Mouse (Mus musculus) limb, embryonic 11.5 days (tissue): ENCODE measurements around the gene Hist2h2ab. TPM values are rescaled to one million over a fixed set of nuclear protein-coding genes. Genes with fewer than 3 reads are reported as not detected.
"Not testable (repeated sequence)": the region's sequence is repeated elsewhere in the genome, so short reads cannot be mapped to it uniquely, and the experiment has no call there.

ENCODE experiments used
- ATAC-seq: fragments of 200-750 bp; cut with Nextera tagmentation; 2 replicates; pipeline ENCODE4 v1.8.0; 2017; ENCODE audit warnings: low read depth; ENCODE audit not compliant: insufficient number of reproducible peaks, low FRiP score, low TSS enrichment
- DNase-seq: peaks from one replicate; pipeline ENCODE4 v3.0.0-alpha.2; 2015; ENCODE audit warnings: low spot score
- H3K27ac ChIP-seq: fragments of 300-500 bp; sonication (generic); replicated peaks from 2 replicates; pipeline ENCODE4 v1.5.1; 2014; ENCODE audit warnings: low read depth, mild to moderate bottlenecking, low read length
- H3K27me3 ChIP-seq: fragments of 300-500 bp; sonication (generic); 2 replicates; pipeline ENCODE4 v1.6.1; 2014; ENCODE audit warnings: mild to moderate bottlenecking, low read length, mixed read lengths; ENCODE audit not compliant: control insufficient read depth, insufficient read depth
- H3K36me3 ChIP-seq: fragments of 300-500 bp; sonication (generic); 2 replicates; pipeline ENCODE4 v1.6.1; 2014; ENCODE audit warnings: mild to moderate bottlenecking, low read length, moderate library complexity, mixed read lengths; ENCODE audit not compliant: control insufficient read depth, insufficient read depth
- H3K4me1 ChIP-seq: fragments of 300-500 bp; sonication (generic); 2 replicates; pipeline ENCODE4 v1.6.1; 2014; ENCODE audit warnings: low read length, mixed read lengths; ENCODE audit not compliant: control insufficient read depth, insufficient read depth
- H3K4me2 ChIP-seq: fragments of 300-500 bp; sonication (generic); 2 replicates; pipeline ENCODE4 v1.6.1; 2014; ENCODE audit warnings: low read depth, mild to moderate bottlenecking, moderate library complexity; ENCODE audit not compliant: severe bottlenecking
- H3K4me3 ChIP-seq: fragments of 300-500 bp; sonication (generic); 2 replicates; pipeline ENCODE4 v1.5.1; 2014; ENCODE audit warnings: low read depth, low read length
- H3K9ac ChIP-seq: fragments of 300-500 bp; sonication (generic); 2 replicates; pipeline ENCODE4 v1.6.1; 2014; ENCODE audit warnings: mild to moderate bottlenecking, low read length
- H3K9me3 ChIP-seq: fragments of 300-500 bp; sonication (generic); 2 replicates; pipeline ENCODE4 v1.6.1; 2016; ENCODE audit warnings: low read length; ENCODE audit not compliant: control insufficient read depth
- WGBS: fragments of 180-500 bp; shearing (Covaris S2); extraction: QIAGEN DNeasy Blood & Tissue Kit; methylation state at CpG from one replicate; pipeline ENCODE4 v1.1.7; 2014; 5-methylcytosine and 5-hydroxymethylcytosine counted together
- microRNA-seq: library from miRNA; unstranded; fragments of <30 nt; microRNA quantifications from one replicate; pipeline ENCODE4, GENCODE M21; 2016
- polyA plus RNA-seq: library from polyadenylated mRNA; unstranded; fragments of >200 nt; fragmentation: Nextera tagmentation; extraction: Ambion mirVana; gene quantifications from 2 replicates; pipeline ENCODE4 v1.2.1, GENCODE M21; 2014

Hist2h2ab gene
- polyA plus RNA-seq, 1 experiment from 2014 or later, result 1.6 TPM

DNA sequence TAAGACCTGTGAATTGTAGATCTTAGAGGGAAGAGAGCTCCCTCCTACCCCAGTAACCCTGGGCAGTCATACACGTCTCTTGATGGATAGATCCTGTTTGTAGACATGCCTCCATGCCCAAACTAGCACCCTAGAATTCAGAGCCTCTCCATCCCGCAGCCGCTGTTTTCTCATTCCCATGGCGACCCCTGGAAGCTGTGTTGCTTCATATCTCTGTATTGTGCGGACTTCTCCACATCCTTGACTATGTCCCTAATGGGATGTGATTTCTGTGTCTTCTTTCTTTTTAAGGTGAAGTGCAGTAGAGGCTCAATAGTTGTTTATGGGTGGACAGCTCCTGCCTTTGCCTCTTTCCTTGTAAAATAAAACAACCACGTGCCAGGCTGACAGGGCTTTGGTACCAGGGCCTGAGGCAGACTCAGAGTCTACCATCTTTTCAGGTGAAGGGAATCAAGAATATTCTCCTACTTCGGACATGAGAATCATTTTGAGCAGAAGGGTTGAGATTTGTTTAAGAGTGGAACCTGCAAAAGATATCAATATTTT is 44.8 kb downstream of the Hist2h2ab start:
- DNase-seq, result peak; percentile 31
- H3K4me2 ChIP-seq, result peak overlapping the region; percentile 83; the same call in 1 of the 2 replicates
- H3K9me3 ChIP-seq, result no peaks in the 10 kb centered on the region
- no peaks in the 10 kb centered on the region for H3K36me3 ChIP-seq
- H3K27ac ChIP-seq, result peak overlapping the region; percentile 99
- WGBS, result 78% methylated on average over 7 of the region's 7 CpGs
- no peak overlapping the region for H3K4me3 ChIP-seq
- H3K27me3 ChIP-seq, result no peaks in the 10 kb centered on the region
- no peak overlapping the region; the same call in 1 of the 2 replicates for H3K9ac ChIP-seq
- H3K4me1 ChIP-seq, result peaks cover 17% of the 10 kb centered on the region
- no peak for ATAC-seq

DNA sequence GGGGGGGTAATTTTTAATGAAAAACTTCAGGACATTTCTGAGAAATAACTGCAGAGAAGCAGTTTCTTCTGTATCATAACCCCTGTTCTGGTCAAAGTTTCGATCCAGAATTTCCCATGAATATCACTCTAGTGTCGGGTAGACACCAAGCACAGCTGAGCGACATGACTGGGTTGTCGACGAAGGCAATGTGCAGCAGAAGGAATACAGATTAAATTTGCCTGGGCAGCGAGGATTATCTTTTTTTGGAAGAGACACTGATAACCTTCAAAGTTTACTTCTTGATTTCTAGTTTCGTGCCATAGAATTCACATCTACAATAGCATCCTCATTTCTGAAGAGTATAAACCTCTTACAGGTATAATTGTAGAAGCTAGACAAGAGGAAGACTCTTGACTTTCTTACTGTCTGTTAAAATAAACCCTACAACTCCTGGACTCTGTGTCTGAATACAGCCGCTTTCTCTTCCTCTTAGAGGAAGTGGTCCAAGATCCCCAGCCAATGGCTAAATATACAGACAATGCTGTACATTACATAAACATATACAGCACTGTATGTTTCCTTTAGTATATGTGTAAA is 46.6 kb downstream of the Hist2h2ab start:
- Histone ChIP-seq H3K27ac (no peak overlapping the region), H3K9ac (no peak overlapping the region), H3K9me3 (no peaks in the 10 kb centered on the region), H3K36me3 (no peaks in the 10 kb centered on the region), H3K4me1 (peaks cover 17% of the 10 kb centered on the region), H3K27me3 (no peaks in the 10 kb centered on the region), H3K4me3 (no peak overlapping the region), H3K4me2 (no peak overlapping the region)
- WGBS, result 93% methylated on average over 8 of the region's 8 CpGs
- ATAC-seq, result no peak
- no peak for DNase-seq

DNA sequence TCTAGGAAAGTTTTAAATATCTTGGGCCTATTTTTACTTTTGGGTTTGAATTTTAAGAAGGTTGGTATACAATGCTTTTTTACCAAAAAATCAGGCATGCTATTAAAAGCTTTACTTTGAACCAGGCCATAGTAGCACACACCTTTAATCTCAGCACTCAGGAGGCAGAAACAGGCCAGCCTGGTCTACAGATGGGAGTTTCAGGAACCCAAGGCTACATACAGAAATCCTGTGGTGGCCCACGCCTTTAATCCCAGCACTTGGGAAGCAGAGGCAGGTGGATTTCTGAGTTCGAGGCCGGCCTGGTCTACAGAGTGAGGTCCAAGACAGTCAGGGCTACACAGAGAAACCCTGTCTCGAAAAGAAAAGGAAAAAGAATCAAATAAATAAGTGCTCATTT is 47.9 kb downstream of the Hist2h2ab start:
- Histone ChIP-seq H3K9ac (no peak overlapping the region), H3K27me3 (no peaks in the 10 kb centered on the region), H3K36me3 (no peaks in the 10 kb centered on the region), H3K4me1 (peaks cover 11% of the 10 kb centered on the region), H3K4me2 (no peak overlapping the region), H3K27ac (peak overlapping the region; percentile 96; the same call in 1 of the 2 replicates), H3K9me3 (no peaks in the 10 kb centered on the region), H3K4me3 (no peak overlapping the region)
- no peak for DNase-seq
- 80% methylated on average over 4 of the region's 4 CpGs for WGBS
- no peak for ATAC-seq

DNA sequence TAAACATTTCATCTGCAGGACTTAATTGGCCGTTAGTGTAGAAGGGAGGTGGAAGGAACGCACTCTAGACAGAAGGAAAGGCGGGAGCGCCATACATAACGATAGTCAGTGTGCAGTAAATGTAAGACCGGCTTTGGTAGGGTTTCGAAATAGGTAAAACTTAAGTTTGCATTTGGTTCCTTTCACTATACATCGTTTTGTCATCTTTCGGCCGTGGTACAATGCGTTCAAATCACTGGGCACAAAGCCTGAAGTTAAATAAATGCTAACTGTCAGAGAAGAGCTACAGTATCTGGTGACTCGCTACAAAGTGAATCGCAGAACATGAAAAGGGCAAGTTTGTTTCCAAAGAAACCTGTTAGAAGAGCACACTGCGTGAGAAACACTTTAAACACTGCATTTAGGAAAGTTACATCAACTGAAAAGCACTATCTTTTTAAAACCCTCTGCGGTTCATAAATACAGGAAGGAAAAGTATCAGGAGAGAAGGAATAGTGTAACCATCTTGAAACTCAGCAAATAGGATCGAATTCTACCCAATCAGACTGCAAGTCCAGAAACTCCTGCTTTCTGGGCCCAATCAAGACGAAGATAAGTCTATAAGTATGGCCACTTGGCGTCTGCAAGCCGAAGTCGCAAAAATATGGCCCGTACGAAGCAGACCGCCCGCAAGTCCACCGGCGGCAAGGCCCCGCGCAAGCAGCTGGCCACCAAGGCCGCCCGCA is 48.5 kb downstream of the Hist2h2ab start, which contains the start of gene Hist2h3b:
Hist2h3b (plus strand) TSS at position 604 of the 725 bp plus-strand sequence.
- 27% methylated on average over 28 of the region's 30 CpGs for WGBS
- peaks cover 11% of the 10 kb centered on the region for H3K4me1 ChIP-seq
- peak; percentile 71 for ATAC-seq
- peak within 1 kb of the TSS; percentile 63 for H3K4me2 ChIP-seq
- H3K27ac ChIP-seq, result peak within 1 kb of the TSS; percentile 96
- H3K36me3 ChIP-seq, result no peaks in the 10 kb centered on the region
- DNase-seq, result peak; percentile 83
- no peaks in the 10 kb centered on the region for H3K9me3 ChIP-seq
- H3K4me3 ChIP-seq, result peak within 1 kb of the TSS; percentile 57
- peak within 1 kb of the TSS; percentile 81 for H3K9ac ChIP-seq
- H3K27me3 ChIP-seq, result no peaks in the 10 kb centered on the region

DNA sequence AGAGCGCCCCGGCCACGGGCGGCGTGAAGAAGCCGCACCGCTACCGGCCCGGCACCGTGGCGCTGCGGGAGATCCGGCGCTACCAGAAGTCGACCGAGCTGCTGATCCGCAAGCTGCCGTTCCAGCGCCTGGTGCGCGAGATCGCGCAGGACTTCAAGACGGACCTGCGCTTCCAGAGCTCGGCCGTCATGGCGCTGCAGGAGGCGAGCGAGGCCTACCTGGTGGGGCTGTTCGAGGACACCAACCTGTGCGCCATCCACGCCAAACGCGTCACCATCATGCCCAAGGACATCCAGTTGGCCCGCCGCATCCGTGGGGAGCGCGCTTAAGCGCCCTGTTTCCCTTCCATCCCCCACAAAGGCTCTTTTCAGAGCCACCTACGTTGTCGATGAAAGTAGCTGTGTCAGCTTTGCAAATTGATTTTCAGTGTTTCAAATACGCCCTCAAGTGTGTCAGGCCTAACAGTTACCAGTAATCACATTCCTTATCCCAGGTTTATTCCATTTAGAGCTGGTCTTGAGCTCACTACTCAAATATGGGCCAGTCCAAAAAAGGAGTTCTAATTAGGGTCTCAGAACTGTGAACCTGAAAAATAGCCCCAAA is 49.2 kb downstream of the Hist2h2ab start:
- not testable (repeated sequence) for H3K27me3 ChIP-seq, H3K36me3 ChIP-seq, H3K9me3 ChIP-seq
- DNase-seq (peak; percentile 66), ATAC-seq (peak; percentile 45)
- Histone ChIP-seq H3K4me2 (peak overlapping the region; percentile 63), H3K9ac (peak overlapping the region; percentile 81), H3K4me1 (peaks cover 11% of the 10 kb centered on the region), H3K27ac (peak overlapping the region; percentile 96), H3K4me3 (peak overlapping the region; percentile 57)
- WGBS, result 2% methylated on average over 9 of the region's 44 CpGs

Small RNA genes within 50 kb of the gene (microRNA-seq; reads per million reads assigned to microRNA genes)
- gene Gm44492, result not detected
- not detected for gene Gm47311
- gene Gm47313, result not detected

Other genes with a start within 250 kb of the Hist2h2ab start
- 78.3 and 82.7 TPM in 2 replicates for gene Plekho1, start 223.9 kb upstream of the Hist2h2ab start, polyA plus RNA-seq
- gene Vps45, start 161.4 kb upstream of the Hist2h2ab start, polyA plus RNA-seq, result 19.5 and 22.7 TPM in 2 replicates
- gene Otud7b, start 115.3 kb upstream of the Hist2h2ab start, polyA plus RNA-seq, result 9.7 and 14.2 TPM in 2 replicates
- gene Mtmr11, start 57.9 kb upstream of the Hist2h2ab start, polyA plus RNA-seq, result 22.7 and 24.9 TPM in 2 replicates
- 259 and 264 TPM in 2 replicates for gene Sf3b4, start 47.5 kb upstream of the Hist2h2ab start, polyA plus RNA-seq
- gene Sv2a, start 38.7 kb upstream of the Hist2h2ab start, polyA plus RNA-seq, result 2.7 and 3.9 TPM in 2 replicates
- gene Bola1, start 156 bp upstream of the Hist2h2ab start, polyA plus RNA-seq, result 68.2 and 68.9 TPM in 2 replicates
- gene Hist2h2ac, start 1.0 kb downstream of the Hist2h2ab start, polyA plus RNA-seq, result 12.6 and 13.5 TPM in 2 replicates
- gene Hist2h2be, start 1.3 kb downstream of the Hist2h2ab start, polyA plus RNA-seq, result 7.2 and 7.6 TPM in 2 replicates
- 9.2 and 10.6 TPM in 2 replicates for gene Hist2h3c2, start 19.3 kb downstream of the Hist2h2ab start, polyA plus RNA-seq
- gene Hist2h2aa2, start 20.4 kb downstream of the Hist2h2ab start, polyA plus RNA-seq, result 28.8 and 40.7 TPM in 2 replicates
- 14.6 and 15.5 TPM in 2 replicates for gene Hist2h2aa1, start 25.6 kb downstream of the Hist2h2ab start, polyA plus RNA-seq
- gene Hist2h3c1, start 26.8 kb downstream of the Hist2h2ab start, polyA plus RNA-seq, result 0.28 TPM in 1 of 2 replicates, not detected in the other
- gene Hist2h4, start 43.4 kb downstream of the Hist2h2ab start, polyA plus RNA-seq, result 5.4 and 5.7 TPM in 2 replicates
- 73.6 and 75.8 TPM in 2 replicates for gene Hist2h3b, start 48.8 kb downstream of the Hist2h2ab start, polyA plus RNA-seq
- gene Hist2h2bb, start 49.9 kb downstream of the Hist2h2ab start, polyA plus RNA-seq, result 22.3 and 24.0 TPM in 2 replicates
- 0.67 and 0.88 TPM in 2 replicates for gene Fcgr1, start 74.1 kb downstream of the Hist2h2ab start, polyA plus RNA-seq
- not detected in 2 replicates for gene BC107364, start 232.4 kb downstream of the Hist2h2ab start, polyA plus RNA-seq